Mouse (Mus musculus) cerebellum, adult 11-12 months (tissue): ENCODE measurements around the gene Lrrc31.
A peak's percentile ranks its signal among the peaks of the same experiment; 100 is the strongest.
"Not testable (repeated sequence)": the region's sequence is repeated elsewhere in the genome, so short reads cannot be mapped to it uniquely, and the experiment has no call there.

Experiments used
- DNase-seq: peaks from one replicate; pipeline ENCODE4 v3.0.0; 2022

The Lrrc31 gene

DNA sequence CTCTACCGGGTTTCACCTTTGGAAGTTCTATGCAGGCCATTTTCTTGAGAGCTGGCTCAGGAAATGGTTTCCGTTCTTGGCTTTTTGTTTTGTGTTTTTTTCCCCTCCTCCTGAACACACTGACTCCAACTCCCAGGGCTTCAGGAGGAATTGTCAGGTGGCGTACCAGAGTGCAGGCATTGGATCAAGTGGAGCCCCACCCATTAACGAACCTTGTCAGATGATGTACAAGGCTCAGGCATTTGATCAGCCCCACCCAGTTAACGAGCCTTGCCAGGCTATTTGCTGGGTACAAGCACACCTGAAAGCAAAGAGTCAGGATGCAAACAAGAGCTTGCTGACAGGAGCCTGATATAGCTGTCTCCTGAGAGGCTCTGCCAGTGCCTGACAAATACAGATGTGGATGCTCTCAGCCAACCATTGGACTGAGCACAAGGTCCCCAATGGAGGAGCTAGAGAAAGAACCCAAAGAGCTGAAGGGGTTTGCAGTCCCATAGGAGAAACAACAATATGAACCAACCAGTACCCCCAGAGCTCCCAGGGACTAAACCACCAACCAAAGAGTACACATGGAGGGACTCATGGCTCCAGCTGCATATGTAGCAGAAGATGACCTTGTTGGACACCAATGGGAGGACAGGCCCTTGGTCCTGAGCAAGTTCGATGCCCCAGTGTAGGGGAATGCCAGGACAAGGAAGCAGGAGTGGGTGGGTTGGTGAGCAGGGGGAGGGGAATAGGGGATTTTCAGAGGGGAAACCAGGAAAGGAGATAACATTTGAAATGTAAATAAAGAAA lies at the start of gene Lrrc31:
TSS of gene Lrrc31 (minus strand) at position 133 of the 795 bp plus-strand sequence.
- DNase-seq = not testable (repeated sequence)

DNA sequence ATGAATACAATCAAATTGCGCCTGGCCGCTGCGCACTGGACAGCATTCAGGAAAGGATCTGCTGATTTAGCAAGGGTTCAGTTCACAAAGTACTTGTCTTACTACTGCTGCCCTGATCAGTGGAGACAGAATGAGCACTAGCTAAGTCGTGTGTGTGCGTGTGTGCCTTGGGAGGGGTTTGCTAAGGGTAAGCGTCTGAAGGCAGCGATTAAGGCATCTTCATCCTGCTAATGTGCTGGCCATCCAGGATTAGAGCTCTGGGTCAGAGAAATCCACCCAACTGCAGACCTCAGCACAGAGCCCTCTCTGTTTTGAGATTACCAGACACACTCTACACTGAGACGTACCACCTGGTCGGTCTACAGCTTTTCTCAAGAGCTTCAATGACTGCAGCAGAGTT lies 48.7 kb upstream of the Lrrc31 start:
- no peak for DNase-seq

GRCm38 (mm10) chr3:30746006-30746405 lies 46.4 kb upstream of the Lrrc31 start, which contains the start of gene Samd7:
TSS of gene Samd7 (plus strand) at chr3:30746293.
- DNase-seq = no peak

- no peak for DNase-seq
Observed at GRCm38 (mm10) chr3:30742891-30743290, 43.2 kb upstream of the Lrrc31 start.

DNA sequence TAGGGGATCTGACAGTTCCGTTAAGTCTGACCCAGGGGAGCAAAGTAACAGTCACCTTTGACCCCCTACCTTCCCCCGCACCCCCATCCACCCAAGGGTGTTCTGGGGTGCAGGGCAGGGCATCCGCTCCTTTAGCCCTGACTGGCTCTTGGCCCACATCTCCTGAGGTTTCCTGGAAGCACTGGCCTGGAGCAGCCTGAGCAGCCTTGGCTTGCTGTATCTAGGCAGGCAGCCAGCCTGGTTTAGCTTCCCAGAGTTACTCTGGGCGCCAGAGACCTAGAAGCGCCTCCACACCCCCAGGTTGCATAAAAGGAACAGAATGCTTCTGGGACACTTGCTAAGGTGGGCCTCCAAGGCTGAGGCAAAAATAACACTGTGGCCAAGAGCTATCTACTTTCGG lies 41.7 kb upstream of the Lrrc31 start:
- DNase-seq = peak; percentile 14

GRCm38 (mm10) chr3:30736809-30737208 lies 37.2 kb upstream of the Lrrc31 start:
- DNase-seq = no peak

GRCm38 (mm10) chr3:30729046-30729445 lies 29.4 kb upstream of the Lrrc31 start:
- DNase-seq = no peak

DNA sequence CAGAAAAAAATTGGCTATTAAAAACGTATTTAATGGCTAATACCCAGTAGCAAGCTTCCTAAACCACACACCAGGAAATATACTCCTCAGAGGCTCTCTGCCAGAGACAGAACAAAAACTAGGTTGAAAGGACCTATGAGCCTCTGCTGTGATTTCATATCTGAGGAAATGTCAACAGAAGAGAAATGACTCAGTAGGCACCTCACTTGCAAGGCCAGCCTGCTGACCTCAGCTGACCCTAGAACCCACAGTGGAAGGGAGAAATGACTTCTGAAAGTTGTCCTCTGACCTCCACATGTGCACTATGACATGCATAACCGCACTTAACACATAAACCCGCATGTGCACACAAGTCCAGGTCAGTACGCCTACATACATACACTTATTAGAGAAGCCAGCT lies 27.6 kb upstream of the Lrrc31 start:
- DNase-seq = no peak

DNA sequence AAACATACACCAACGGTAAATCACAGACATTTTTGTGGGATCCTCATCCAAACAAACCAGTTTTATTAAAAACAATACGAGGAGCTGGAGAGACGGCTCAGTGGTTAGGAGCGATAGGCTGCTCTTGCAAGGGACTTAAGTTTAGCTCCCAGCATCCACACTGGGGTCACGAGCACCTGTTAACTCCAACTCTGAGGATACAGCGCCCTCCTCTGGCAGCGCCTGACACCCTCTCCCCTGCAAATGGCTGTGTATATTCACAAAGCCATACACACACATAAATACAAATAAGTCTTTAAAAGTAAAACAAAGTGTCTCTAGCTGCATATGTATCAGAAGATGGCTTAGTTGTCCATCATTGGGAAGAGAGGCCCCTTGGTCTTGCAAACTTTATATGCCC lies 25.9 kb upstream of the Lrrc31 start:
- DNase-seq = no peak

DNA sequence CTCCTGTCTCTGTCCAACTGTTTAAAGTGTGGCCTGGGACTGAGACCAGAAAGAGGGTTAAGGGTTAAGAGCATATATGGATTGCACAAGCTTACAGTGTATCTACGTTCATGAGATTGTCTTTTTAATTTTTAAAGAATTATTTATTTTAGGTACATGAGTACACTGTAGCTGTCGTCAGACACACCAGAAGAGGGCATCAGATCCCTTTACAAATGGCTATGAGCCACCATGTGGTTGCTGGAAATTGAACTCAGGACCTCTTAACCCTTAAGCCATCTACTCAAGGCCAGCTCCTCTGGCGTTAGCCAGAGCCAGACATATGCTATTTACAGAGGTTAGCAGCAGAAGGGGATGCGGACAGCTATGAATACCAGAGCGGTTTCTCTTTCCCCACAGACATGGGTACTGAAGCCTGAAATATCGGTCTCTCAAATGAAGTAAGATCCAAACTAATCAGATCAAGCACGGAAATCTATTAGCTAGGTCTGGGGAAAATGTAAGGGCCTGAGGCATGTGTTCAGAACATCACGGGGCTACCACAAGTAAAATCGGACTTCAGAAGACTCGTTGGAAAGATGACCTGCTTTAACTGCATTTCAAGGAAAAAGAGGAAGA lies 25.3 kb upstream of the Lrrc31 start:
- no peak for DNase-seq

- no peak for DNase-seq
Observed at GRCm38 (mm10) chr3:30724105-30724824, 24.6 kb upstream of the Lrrc31 start.

GRCm38 (mm10) chr3:30723179-30723578 lies 23.5 kb upstream of the Lrrc31 start:
- no peak for DNase-seq

DNA sequence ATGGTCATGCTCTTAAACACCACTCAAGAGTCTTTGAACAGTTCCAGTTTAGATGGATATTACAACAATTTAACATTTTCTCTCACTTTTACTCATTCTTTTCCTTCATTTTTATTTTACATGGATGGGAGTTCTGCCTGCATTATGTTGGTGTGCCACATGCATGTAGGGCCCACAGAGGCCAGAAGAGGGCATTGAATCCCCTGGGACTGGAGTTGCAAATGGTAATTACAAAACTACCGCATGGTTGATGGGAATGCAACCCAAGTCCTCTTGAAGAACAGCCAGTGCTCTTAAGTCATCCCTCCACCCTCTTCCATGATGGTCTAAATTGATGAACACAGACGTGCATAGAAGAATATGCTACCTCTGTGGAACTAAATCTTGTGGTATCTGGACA lies 22.8 kb upstream of the Lrrc31 start:
- no peak for DNase-seq

DNA sequence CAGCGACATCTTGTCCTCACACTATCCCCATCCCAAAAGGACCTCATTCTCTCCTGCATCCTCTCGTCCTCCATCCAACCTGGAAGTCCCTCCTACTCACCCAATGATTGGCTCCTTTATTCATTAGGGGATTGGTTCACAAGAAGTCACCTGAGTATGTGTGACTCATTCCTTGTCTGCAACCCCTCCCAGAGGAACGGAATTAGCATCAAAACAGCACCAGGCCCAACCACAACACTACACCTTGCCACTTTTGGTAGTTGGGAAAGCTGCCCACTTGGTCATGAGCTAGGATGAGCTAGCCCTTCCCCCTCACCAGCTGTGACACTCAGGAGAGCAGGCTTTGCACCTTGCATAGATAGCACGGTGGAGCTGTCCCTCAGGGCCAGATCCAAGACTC lies 22.4 kb upstream of the Lrrc31 start:
- no peak for DNase-seq

DNA sequence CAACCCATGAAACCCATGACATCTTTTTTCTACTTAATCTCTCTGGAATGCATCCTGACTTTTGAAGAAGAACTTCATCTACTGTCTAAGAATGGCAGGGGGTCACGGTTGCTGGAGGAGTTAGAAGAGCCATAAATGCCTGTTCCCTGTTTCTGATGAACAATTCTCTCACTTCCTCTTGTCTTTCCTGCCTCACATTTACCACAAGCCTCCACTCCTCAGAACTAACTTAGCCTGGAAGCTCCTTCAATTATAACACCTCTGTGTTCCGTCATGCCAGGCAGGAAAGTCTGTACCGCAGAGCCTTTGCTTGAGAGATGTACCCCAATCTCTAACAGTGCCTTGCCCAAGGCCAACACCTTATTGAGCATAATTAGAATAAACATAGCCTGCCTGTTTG lies 19.0 kb upstream of the Lrrc31 start:
- DNase-seq = no peak

- DNase-seq = no peak
Observed at GRCm38 (mm10) chr3:30713334-30713733, 13.7 kb upstream of the Lrrc31 start.

DNA sequence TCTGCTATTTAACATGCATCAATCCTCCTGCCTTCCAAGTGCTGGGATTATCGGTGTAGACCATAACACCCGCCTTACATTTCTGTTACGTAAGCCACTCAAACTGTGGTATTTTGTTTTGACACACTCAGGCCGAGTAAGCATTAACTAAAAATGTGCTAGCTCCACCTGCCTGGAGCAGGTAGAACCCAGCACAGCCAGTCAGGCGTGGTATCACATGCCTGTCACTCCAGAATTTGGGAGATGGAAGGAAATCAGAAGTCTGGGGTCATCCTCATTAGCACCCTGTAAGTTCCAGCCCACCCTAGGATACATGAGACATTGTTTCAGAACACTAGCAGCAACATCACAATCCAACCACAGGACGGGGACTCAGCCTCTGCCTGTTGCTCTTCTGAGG lies 10.5 kb upstream of the Lrrc31 start:
- no peak for DNase-seq

DNA sequence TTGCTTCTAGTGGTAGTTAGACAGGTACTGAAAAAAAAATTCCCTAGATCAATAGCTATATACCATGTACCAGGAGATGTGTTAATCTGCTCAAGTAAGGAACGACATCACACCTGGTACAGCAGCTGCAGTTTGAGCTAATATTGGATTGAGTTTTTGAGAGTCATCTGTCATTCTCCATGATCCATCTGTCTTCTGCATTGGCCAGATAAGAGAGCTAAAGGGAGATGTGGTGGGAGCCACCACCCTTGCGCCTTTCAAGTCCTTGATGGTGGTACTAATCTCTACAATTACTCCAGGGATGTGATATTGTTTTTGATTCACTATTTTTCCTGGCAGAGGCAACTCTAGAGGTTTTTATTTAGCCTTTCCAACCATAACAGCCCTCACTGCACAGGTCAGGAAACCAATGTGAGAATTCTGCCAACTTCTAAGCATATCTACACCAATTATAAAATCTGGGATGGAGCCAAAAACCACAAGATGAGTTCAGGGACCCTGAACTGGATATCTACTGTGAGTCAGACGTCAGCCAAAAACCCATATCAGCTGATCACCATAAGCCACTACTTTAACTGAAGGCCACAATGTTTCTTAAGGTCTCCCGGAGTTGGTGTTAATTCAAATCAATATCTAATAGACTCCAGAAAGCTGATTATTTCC lies 7.1 kb upstream of the Lrrc31 start:
- no peak for DNase-seq

GRCm38 (mm10) chr3:30705977-30706376 lies 6.3 kb upstream of the Lrrc31 start:
- DNase-seq = no peak

GRCm38 (mm10) chr3:30697891-30698290 lies 1.8 kb downstream of the Lrrc31 start:
- no peak for DNase-seq

- peak; percentile 4 for DNase-seq
Observed at GRCm38 (mm10) chr3:30696346-30696745, 3.3 kb downstream of the Lrrc31 start.

DNA sequence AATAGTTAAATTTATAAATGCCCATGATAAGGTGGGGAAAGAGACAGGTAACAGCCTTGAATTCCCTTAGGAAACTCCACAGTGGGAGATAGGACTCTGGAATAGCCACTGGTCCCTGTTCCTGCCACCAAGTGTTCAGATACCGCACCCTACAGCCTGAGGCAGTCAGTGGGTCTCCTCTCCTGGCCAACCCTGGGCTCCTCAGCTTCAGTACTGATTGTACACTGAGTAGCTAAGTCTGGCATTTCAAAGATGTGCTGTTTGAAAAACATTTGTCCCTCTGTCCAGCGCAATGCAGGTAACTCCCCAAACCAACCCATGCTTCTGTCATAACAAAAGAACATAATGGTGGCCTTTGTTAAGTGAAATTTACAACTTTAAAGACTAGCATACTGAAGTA lies 4.0 kb downstream of the Lrrc31 start:
- DNase-seq = no peak

DNA sequence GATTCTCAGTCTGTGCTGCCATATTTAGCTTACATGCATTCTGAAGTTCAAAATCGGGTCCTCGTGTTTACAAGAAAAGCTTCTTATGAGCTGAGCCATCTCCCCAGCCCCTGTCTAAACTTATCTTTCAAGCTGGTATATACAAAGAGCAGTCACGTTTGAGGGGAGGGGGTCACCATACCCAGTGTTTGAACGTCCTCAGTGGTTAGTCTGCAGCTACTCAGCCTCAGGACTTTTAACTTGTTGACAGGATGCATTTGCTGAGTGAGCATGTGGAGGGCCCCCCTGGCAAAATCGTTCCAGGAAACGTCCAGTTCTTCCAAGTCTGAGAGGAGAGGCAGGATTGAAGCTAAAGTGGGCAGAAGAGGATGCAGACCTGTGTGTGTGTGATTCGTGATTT lies 8.7 kb downstream of the Lrrc31 start:
- no peak for DNase-seq
